Mouse (Mus musculus) stomach, embryonic 14.5 days (tissue): ENCODE measurements around the gene Coa6. TPM values are rescaled to one million over a fixed set of nuclear protein-coding genes. Genes with fewer than 3 reads are reported as not detected.

ENCODE experiments used
- ATAC-seq: fragments of 200-750 bp; cut with Nextera tagmentation; 2 replicates; pipeline ENCODE4 v1.8.0; 2017; ENCODE audit warnings: low read depth, moderate TSS enrichment; ENCODE audit not compliant: insufficient number of reproducible peaks, insufficient read depth, low FRiP score
- H3K27ac ChIP-seq: fragments of 300-500 bp; sonication (generic); 2 replicates; pipeline ENCODE4 v1.5.1; 2014; ENCODE audit warnings: mild to moderate bottlenecking, low read length, moderate library complexity, mixed read lengths
- H3K27me3 ChIP-seq: fragments of 300-500 bp; sonication (generic); 2 replicates; pipeline ENCODE4 v1.6.1; 2014; ENCODE audit warnings: low read length, control low read depth, mixed read lengths; ENCODE audit not compliant: control insufficient read depth, insufficient read depth
- H3K36me3 ChIP-seq: fragments of 300-500 bp; sonication (generic); 2 replicates; pipeline ENCODE4 v1.6.1; 2014; ENCODE audit warnings: mild to moderate bottlenecking, control low read depth, low read length, moderate library complexity, mixed read lengths; ENCODE audit not compliant: control insufficient read depth, insufficient read depth
- H3K4me1 ChIP-seq: fragments of 300-500 bp; sonication (generic); 2 replicates; pipeline ENCODE4 v1.6.1; 2014; ENCODE audit warnings: low read length, control low read depth, mixed read lengths; ENCODE audit not compliant: control insufficient read depth, insufficient read depth
- H3K4me2 ChIP-seq: fragments of 300-500 bp; sonication (generic); replicated peaks from 2 replicates; pipeline ENCODE4 v1.6.1; 2014; ENCODE audit warnings: low read depth, low read length, control low read depth
- H3K4me3 ChIP-seq: fragments of 300-500 bp; sonication (generic); 2 replicates; pipeline ENCODE4 v1.5.1; 2014; ENCODE audit warnings: low read depth, low read length, control low read depth
- H3K9ac ChIP-seq: fragments of 300-500 bp; sonication (generic); replicated peaks from 2 replicates; pipeline ENCODE4 v1.6.1; 2014; ENCODE audit warnings: low read depth, mild to moderate bottlenecking, control low read depth, low read length, moderate library complexity, mixed read lengths
- H3K9me3 ChIP-seq: fragments of 300-500 bp; sonication (generic); 2 replicates; pipeline ENCODE4 v1.6.1; 2016; ENCODE audit warnings: low read depth, low read length, control low read depth; ENCODE audit not compliant: control insufficient read depth
- WGBS: fragments of 180-500 bp; shearing (Covaris S2); extraction: QIAGEN DNeasy Blood & Tissue Kit; methylation state at CpG from one replicate; pipeline ENCODE4 v1.1.7; 2014; 5-methylcytosine and 5-hydroxymethylcytosine counted together
- polyA plus RNA-seq: library from polyadenylated mRNA; unstranded; fragments of >200 nt; fragmentation: Nextera tagmentation; extraction: Ambion mirVana; gene quantifications from 2 replicates; pipeline ENCODE4 v1.2.1, GENCODE M21; 2014

Coa6 gene
- polyA plus RNA-seq, 1 experiment from 2014 or later, result 55.5 TPM

DNA sequence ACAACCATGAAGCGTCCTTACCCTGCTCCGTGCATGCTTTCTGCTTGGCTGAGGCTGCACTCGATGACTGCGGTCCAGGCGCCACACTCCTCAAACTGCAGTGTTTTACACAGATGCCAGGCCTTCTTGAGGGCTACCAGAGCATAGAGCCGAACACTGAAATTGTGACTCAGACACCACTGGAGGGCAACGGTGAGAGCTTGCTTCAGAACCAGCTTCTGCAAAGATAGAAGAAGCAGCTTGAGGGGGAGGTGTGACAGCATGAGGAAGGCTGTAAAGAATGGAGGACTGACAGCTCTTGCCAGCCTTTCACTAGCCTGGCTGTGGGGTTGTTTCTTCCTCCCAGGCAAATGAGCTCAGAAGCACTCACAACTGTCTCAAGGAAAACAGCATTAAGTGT is 11.5 kb downstream of the Coa6 start:
- Histone ChIP-seq H3K27me3 (no peaks in the 10 kb centered on the region), H3K9me3 (no peaks in the 10 kb centered on the region), H3K36me3 (peaks cover 38% of the 10 kb centered on the region), H3K4me2 (no peak overlapping the region), H3K4me1 (no peaks in the 10 kb centered on the region), H3K9ac (no peak overlapping the region), H3K4me3 (no peak overlapping the region), H3K27ac (no peak overlapping the region)
- 82% methylated on average over 7 of the region's 7 CpGs for whole genome bisulfite sequencing
- no peak for ATAC-seq

DNA sequence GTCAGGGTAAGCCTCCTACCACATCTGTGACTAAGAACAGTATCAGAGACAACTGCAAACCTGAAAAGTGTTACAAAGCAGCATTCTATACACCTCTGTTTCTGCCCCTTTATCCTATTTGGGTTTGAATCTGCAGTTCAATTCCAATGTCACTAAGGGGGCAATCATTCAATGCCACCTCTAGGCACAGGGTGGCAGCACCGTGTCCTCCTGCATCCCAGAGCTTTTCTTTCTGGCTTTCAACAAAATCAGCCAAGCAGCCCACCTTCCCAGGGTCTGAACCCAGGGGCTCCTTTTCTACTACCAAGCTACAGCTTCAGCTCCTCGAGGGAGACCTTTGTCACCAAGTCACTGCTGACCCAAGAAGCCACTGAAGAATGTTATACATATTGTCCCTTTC is 16.6 kb downstream of the Coa6 start:
- Histone ChIP-seq H3K36me3 (peaks cover 30% of the 10 kb centered on the region), H3K9me3 (no peaks in the 10 kb centered on the region), H3K9ac (no peak overlapping the region), H3K27me3 (no peaks in the 10 kb centered on the region), H3K4me1 (no peaks in the 10 kb centered on the region), H3K4me2 (no peak overlapping the region), H3K4me3 (no peak overlapping the region), H3K27ac (no peak overlapping the region)
- WGBS, result 65% methylated on average over 2 of the region's 2 CpGs
- ATAC-seq, result no peak

DNA sequence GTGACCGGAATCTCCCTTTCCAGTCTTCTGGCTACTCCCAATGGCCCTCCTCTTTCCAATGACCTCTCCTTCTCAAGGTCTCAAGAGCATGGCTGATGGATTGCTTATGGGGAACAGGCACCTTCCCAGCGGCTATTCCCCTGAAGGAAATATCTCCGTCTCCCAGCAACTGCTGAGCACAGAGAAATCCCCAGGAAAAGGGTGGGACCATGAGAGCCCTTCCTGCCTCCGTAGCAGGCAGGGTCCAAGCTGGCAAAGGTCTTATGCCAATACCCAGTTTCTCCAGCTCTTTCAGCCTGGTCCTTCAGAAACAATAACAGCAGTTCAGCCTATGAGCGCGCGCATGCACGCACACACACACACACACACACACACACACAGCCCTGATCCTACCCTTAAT is 28.8 kb downstream of the Coa6 start:
- Histone ChIP-seq H3K4me2 (no peak overlapping the region), H3K4me1 (no peaks in the 10 kb centered on the region), H3K27ac (no peak overlapping the region), H3K9me3 (no peaks in the 10 kb centered on the region), H3K4me3 (no peak overlapping the region), H3K27me3 (no peaks in the 10 kb centered on the region), H3K9ac (no peak overlapping the region), H3K36me3 (peaks cover 23% of the 10 kb centered on the region; the same call in 1 of the 2 replicates)
- no peak for ATAC-seq
- WGBS, result 82% methylated on average over 8 of the region's 8 CpGs

DNA sequence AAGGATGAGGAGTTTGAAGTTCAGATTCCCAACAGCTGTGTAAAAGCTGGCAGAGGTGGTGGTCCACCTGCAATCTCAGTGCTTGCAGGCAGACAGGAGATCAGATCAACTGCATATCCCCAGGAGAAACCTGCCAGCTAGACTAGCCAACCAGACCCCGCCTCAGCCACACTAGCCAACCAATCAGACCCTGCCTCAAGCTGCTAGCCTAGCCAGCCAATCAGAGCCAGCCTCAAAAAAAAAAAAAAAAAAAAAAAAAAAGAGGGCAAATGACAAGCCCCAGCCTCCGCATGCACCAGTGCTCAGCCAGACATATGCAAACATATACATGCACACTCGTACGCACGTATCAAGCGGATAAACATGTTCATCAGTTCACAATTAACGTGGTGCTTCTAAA is 33.1 kb downstream of the Coa6 start:
- no peak overlapping the region for H3K4me3 ChIP-seq
- no peak overlapping the region for H3K9ac ChIP-seq
- H3K36me3 ChIP-seq, result peaks cover 24% of the 10 kb centered on the region
- no peak for ATAC-seq
- no peaks in the 10 kb centered on the region for H3K4me1 ChIP-seq
- H3K9me3 ChIP-seq, result no peaks in the 10 kb centered on the region
- WGBS, result 81% methylated on average over 7 of the region's 7 CpGs
- H3K27me3 ChIP-seq, result no peaks in the 10 kb centered on the region
- H3K27ac ChIP-seq, result no peak overlapping the region
- no peak overlapping the region for H3K4me2 ChIP-seq

DNA sequence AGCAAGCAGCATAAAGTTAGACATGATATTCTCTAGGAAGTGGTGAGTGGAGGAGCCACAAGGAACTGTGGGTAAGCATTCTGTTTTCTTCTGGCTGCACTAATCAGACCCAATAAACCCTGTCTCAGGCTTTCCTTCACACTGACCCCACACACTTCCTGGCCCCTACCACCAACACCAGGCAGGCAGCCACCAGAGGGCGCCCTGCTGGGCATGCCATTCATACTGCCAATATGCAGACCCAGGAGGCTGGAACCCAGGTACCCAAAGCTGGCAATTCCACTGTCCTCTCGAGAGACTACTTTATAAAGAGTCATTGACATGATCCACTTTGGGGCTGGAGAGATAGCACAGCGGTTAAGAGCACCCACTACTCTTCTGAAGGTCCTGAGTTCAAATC is 38.0 kb downstream of the Coa6 start:
- Histone ChIP-seq H3K9ac (no peak overlapping the region), H3K9me3 (no peaks in the 10 kb centered on the region), H3K27ac (no peak overlapping the region), H3K27me3 (no peaks in the 10 kb centered on the region), H3K4me1 (no peaks in the 10 kb centered on the region), H3K4me3 (no peak overlapping the region), H3K36me3 (peaks cover 20% of the 10 kb centered on the region), H3K4me2 (no peak overlapping the region)
- WGBS, result 58% methylated on average over 3 of the region's 3 CpGs
- no peak for ATAC-seq

DNA sequence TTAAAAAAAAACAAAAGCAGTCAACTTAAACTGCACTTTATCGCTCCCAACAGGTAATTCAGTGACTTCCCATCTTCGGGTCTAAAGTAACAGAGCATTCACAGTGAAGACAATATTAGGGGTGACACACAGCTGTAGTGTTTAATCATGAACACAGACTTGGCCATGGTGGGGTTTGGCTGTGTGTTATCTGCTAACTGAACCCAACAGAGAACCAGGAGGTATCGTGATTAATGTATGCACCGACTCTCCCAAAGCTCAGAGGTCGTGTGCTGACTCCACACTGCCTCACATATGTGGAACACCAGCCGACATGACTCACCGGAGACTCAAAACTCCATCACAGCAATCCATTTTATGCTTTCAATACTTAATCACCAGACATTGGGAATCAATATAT is 39.4 kb downstream of the Coa6 start:
- Histone ChIP-seq H3K36me3 (peaks cover 24% of the 10 kb centered on the region), H3K4me2 (no peak overlapping the region), H3K9me3 (no peaks in the 10 kb centered on the region), H3K9ac (no peak overlapping the region), H3K27ac (no peak overlapping the region), H3K4me3 (no peak overlapping the region), H3K27me3 (no peaks in the 10 kb centered on the region), H3K4me1 (no peaks in the 10 kb centered on the region)
- ATAC-seq, result no peak
- WGBS, result 78% methylated on average over 7 of the region's 7 CpGs

DNA sequence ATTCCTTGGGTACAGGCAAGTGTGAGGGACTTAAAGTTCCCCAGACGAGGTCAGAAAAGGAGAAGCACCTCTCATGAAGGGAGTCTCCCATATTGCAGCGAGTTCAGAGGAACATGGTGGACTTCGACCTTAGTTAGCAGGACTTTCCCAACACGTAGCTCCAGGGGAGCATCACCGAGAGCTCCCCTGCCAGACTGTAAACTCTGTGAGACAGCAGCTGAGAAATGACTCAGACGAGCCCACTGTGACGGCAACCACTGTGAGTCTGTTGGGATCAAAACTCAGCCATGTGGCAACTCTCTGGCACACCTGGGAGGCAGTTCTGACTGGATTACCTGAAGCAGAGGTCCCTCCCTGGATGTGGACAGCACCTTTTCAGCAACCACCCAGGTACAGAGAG is 41.8 kb downstream of the Coa6 start:
- WGBS, result 85% methylated on average over 7 of the region's 7 CpGs
- Histone ChIP-seq H3K4me3 (no peak overlapping the region), H3K27me3 (no peaks in the 10 kb centered on the region), H3K4me2 (no peak overlapping the region), H3K36me3 (peaks cover 23% of the 10 kb centered on the region; the same call in 1 of the 2 replicates), H3K27ac (no peak overlapping the region), H3K9ac (no peak overlapping the region), H3K9me3 (no peaks in the 10 kb centered on the region), H3K4me1 (no peaks in the 10 kb centered on the region)
- no peak for ATAC-seq

DNA sequence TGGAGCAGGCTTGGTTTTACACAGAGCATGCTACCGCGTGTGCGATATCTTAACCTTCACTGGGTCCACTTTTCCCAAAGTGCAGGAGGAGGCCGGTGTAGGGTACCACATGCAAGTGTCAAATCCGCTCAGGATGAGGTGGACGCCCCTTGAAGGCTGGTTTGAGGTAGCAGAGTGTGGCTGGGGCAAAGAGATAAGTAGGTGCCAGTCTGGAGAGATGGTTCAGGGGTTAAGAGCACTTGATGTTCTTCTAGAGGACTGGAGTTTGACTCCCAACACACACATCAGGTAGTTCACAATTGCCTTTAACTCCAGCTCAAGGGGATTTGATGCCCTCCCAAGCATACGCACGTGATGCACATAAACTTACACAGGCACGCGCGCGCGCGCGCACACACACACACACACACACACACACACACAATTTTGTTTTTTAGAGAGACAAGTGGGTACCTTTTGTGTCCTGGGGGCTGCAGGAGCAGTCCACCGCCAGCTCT is 51.5 kb downstream of the Coa6 start:
- Histone ChIP-seq H3K27me3 (no peaks in the 10 kb centered on the region), H3K9ac (peak overlapping the region; percentile 78), H3K4me1 (peaks cover 8% of the 10 kb centered on the region), H3K4me2 (peak overlapping the region; percentile 87), H3K9me3 (no peaks in the 10 kb centered on the region), H3K4me3 (peak overlapping the region; percentile 83), H3K36me3 (peaks cover 6% of the 10 kb centered on the region), H3K27ac (no peak overlapping the region)
- ATAC-seq, result no peak
- 14% methylated on average over 16 of the region's 16 CpGs for WGBS
